Mouse (Mus musculus) midbrain, embryonic 15.5 days (tissue): ENCODE measurements at regions not wholly inside any gene's neighbourhood (a gene's known extent, or its start where the extent isn't known, plus 50 kb on each side); places are given as distances from the start of the nearest gene placed in this dataset.

ENCODE experiments used
- ATAC-seq: fragments of 200-750 bp; cut with Nextera tagmentation; replicated peaks from 2 replicates; pipeline ENCODE4 v1.8.0; 2017; ENCODE audit warnings: moderate TSS enrichment
- H3K27ac ChIP-seq: fragments of 300-500 bp; sonication (generic); 2 replicates; pipeline ENCODE4 v1.5.1; 2015; ENCODE audit warnings: mild to moderate bottlenecking, inconsistent platforms
- H3K27me3 ChIP-seq: fragments of 300-500 bp; sonication (generic); replicated peaks from 2 replicates; pipeline ENCODE4 v1.6.1; 2015; ENCODE audit warnings: inconsistent platforms
- H3K36me3 ChIP-seq: fragments of 300-500 bp; sonication (generic); replicated peaks from 2 replicates; pipeline ENCODE4 v1.6.1; 2015; ENCODE audit warnings: inconsistent platforms
- H3K4me1 ChIP-seq: fragments of 300-500 bp; sonication (generic); 2 replicates; pipeline ENCODE4 v1.6.1; 2015; ENCODE audit warnings: inconsistent platforms
- H3K4me2 ChIP-seq: fragments of 300-500 bp; sonication (generic); 2 replicates; pipeline ENCODE4 v1.6.1; 2015; ENCODE audit warnings: inconsistent platforms, mild to moderate bottlenecking, moderate library complexity
- H3K4me3 ChIP-seq: fragments of 300-500 bp; sonication (generic); 2 replicates; pipeline ENCODE4 v1.5.1; 2015; ENCODE audit warnings: mild to moderate bottlenecking, inconsistent platforms
- H3K9ac ChIP-seq: fragments of 300-500 bp; sonication (generic); 2 replicates; pipeline ENCODE4 v1.6.1; 2015; ENCODE audit warnings: mild to moderate bottlenecking, inconsistent platforms
- H3K9me3 ChIP-seq: fragments of 300-500 bp; sonication (generic); 2 replicates; pipeline ENCODE4 v1.6.1; 2016; ENCODE audit warnings: inconsistent platforms
- WGBS: fragments of 180-500 bp; shearing (Covaris S2); methylation state at CpG from one replicate; pipeline ENCODE4 v1.1.7; 2015; ENCODE audit warnings: mixed read lengths; 5-methylcytosine and 5-hydroxymethylcytosine counted together

DNA sequence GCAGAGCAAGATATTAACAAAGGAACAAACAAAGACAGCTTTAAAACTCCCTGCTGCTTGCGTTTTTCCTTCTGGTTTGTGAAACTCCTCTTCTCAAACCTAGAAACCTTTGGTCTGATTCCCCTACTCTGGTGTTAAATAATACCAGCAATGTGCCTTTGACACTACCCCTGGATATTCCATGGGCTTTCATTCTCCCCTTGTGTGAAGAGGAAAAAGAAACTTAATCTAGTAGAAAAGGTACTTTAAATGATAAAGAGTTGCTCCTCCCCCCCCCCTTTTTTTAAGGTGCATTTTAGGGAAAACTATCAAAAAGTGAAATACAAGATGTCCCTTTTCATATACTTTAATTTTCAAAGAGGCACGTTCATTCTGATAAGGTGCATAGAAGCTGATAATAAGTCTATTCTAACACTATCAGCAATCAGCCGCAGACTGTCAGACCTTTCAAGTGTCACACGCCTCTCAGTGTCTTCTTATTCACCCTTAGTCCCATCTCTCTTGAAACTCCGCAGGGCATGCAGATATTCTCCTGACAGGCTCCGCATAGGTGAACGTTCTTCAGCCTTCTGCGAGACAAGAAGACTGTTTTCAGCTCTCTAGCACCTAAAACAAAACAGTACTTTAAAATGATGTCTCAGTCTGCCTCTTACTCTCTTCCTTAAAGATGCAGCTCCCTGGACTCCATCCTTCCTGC is 657.5 kb downstream of the Car8 start:
- H3K27me3 ChIP-seq: no peaks in the 10 kb centered on the region
- H3K36me3 ChIP-seq: no peaks in the 10 kb centered on the region
- peak overlapping the region; percentile 81 for H3K27ac ChIP-seq
- WGBS: 9% methylated on average over 8 of the region's 8 CpGs
- H3K4me1 ChIP-seq: peaks cover 18% of the 10 kb centered on the region
- H3K9me3 ChIP-seq: no peaks in the 10 kb centered on the region
- peak; percentile 59 for ATAC-seq
- no peak overlapping the region for H3K9ac ChIP-seq
- H3K4me2 ChIP-seq: peak overlapping the region; percentile 7; the same call in 1 of the 2 replicates
- no peak overlapping the region for H3K4me3 ChIP-seq

DNA sequence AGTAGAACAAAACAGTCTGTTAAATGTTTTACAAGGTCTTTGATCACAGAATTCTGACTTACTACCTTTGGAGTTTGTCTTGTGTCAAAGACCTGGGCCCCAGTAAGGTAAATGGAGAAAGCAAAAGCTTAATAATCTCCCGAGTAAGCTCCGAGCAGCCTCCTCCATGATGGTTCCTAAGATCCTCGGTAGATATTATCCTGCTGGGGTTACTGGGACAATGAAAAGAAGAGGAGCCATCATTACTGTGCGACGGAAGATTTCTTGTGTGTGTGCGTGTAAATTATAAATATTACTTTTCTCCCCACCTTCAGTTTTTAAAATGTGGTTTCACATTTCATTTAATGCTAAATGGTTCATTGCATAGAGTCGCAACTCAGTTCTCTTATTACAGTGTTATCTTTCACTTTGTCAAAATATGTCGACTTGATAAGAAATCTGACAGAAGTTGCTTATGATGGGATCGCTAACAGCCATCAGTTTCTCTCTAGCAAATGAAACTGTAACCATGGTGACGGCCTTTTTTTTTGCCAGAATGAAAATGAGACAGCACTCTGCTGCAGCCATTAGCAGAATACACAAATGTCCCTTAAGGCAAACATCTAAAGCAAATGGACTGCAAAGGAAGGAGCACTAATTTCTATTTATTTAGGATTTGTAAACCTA is 658.2 kb downstream of the Car8 start:
- ATAC-seq: peak; percentile 84
- Histone ChIP-seq H3K27ac (peak overlapping the region; percentile 81), H3K4me2 (peak overlapping the region; percentile 7; the same call in 1 of the 2 replicates), H3K4me1 (peaks cover 18% of the 10 kb centered on the region), H3K36me3 (no peaks in the 10 kb centered on the region), H3K27me3 (no peaks in the 10 kb centered on the region), H3K9ac (no peak overlapping the region), H3K9me3 (no peaks in the 10 kb centered on the region), H3K4me3 (no peak overlapping the region)
- WGBS: 39% methylated on average over 10 of the region's 10 CpGs

DNA sequence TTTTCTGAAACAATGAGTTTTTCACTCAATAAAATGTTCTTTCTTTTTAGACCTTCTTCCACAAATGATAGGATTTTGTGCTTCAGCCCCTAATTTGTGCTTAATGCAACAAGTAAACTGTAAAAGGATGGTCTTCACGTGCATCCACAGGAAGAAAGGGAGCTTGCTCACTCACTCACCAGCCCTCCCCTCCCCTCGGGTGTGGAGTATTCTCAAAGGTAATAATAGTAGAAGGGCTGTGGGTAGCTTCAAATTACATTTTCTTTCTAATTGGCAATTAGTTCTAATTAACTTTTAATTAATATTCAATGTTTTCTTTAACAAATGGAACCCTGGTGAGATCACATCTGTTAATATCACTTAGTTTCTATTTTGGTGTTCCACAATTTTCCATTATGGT is 664.8 kb downstream of the Car8 start:
- no peaks in the 10 kb centered on the region for H3K27me3 ChIP-seq
- ATAC-seq: no peak
- H3K27ac ChIP-seq: no peak overlapping the region
- H3K9ac ChIP-seq: no peak overlapping the region
- no peaks in the 10 kb centered on the region for H3K36me3 ChIP-seq
- 43% methylated on average over 2 of the region's 2 CpGs for WGBS
- H3K4me2 ChIP-seq: no peak overlapping the region
- no peaks in the 10 kb centered on the region for H3K9me3 ChIP-seq
- no peak overlapping the region for H3K4me3 ChIP-seq
- no peaks in the 10 kb centered on the region for H3K4me1 ChIP-seq

DNA sequence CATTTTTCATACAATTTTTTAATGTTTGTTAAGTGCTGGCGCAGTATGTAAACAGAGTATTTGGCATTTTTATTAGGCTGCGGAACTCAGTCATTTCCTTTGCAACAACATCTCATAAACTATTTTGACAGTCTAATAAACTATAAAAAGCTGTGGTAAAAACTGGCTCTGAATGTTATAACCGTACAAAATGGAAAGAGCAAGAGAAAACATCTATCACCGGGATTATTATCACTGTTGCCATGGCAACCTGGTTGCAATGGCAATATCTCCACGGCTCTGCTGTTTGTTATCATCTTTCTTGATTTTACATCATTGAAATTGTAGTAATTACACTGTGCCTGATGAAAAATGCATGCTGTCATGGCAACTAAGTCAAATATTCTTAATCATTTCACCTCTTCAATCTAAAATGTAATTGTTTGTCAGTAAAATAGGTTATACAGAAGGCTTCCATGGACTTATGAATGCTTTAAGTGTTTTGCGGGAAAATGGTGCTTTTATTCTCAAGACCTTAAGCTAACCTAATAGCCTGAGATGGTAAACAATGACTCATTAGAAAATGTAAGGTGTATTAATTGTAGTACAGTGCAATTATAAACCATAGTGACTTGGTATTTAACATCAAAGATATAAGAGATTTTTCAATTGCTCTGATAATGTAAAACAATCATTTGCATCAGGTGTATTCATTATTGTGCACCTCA is 671.0 kb downstream of the Car8 start:
- peaks cover 7% of the 10 kb centered on the region; the same call in 1 of the 2 replicates for H3K4me1 ChIP-seq
- H3K27me3 ChIP-seq: no peaks in the 10 kb centered on the region
- WGBS: 40% methylated on average over 6 of the region's 6 CpGs
- peak overlapping the region; percentile 55; the same call in 1 of the 2 replicates for H3K27ac ChIP-seq
- H3K4me2 ChIP-seq: no peak overlapping the region
- H3K36me3 ChIP-seq: no peaks in the 10 kb centered on the region
- H3K9me3 ChIP-seq: no peaks in the 10 kb centered on the region
- no peak overlapping the region for H3K4me3 ChIP-seq
- no peak overlapping the region for H3K9ac ChIP-seq
- ATAC-seq: peak; percentile 90

DNA sequence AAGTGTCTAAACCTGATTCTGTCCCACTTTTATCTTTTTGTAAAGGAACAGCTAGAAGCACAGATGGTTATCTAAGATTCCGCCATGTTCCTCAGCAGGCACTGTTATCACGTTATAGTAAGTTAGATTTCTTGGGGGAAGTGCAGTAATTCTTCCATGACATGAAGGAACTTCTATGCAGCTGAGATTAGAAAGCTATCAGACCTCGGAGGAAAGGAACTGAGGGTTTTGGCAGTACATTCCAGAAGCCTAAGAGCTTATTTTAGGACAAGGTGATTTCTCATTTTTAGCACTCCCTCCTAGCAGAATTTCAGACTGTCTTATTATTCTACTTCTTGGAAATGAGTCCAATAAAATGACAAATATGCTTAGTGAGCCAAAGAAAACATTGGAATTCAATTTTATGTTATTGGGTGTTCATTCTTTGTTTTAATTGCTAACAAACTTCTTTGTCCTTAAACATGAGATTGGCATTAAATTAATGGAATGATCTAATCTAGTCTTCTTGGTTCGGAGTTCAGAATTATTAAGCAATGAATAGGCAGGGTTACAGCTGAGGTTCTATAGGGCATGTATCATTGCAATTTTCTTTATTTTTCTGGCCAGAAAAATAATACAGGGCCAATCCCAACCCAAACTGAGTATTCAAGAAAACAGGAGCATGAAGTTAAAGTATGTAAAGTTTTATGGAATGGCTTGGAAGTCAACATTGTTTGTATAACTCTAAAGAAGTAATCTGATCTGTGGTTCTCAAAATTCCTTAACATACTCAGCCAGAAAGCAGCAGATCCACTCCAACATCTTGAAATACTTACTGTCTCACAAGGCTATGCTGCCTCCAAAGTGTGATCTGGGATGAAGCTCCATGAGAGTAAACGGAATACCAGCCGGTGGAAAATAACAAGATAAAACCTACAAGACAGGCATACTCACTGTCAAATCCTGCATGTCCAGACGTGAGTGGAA is 678.7 kb downstream of the Car8 start:
- WGBS: 81% methylated on average over 7 of the region's 7 CpGs
- Histone ChIP-seq H3K36me3 (no peaks in the 10 kb centered on the region), H3K27me3 (no peaks in the 10 kb centered on the region), H3K9ac (no peak overlapping the region), H3K4me2 (no peak overlapping the region), H3K4me3 (no peak overlapping the region), H3K27ac (no peak overlapping the region), H3K4me1 (no peaks in the 10 kb centered on the region), H3K9me3 (no peaks in the 10 kb centered on the region)
- ATAC-seq: no peak

DNA sequence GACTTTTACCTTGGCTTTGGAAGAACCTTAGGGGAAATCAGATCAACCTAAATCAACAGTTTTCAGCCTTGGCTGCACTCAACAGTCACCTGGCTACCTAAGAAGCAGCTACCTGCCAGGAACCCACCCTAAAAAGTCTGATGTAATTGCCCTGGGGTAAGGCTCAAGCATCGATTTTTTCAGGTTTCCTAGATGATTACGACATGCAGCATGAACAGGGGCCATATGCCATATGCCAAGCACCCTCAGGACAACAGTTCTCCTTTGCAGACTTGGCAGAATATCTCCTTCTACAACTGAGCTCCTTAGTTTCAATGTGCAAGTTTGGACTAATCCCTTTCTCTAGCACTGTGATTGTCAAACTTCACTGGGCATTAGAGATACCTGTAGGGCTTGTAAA is 680.1 kb downstream of the Car8 start:
- no peak for ATAC-seq
- H3K4me3 ChIP-seq: no peak overlapping the region
- no peaks in the 10 kb centered on the region for H3K4me1 ChIP-seq
- no peak overlapping the region for H3K27ac ChIP-seq
- no peaks in the 10 kb centered on the region for H3K36me3 ChIP-seq
- WGBS: 82% methylated on average over 2 of the region's 2 CpGs
- no peaks in the 10 kb centered on the region for H3K9me3 ChIP-seq
- H3K4me2 ChIP-seq: no peak overlapping the region
- H3K9ac ChIP-seq: no peak overlapping the region
- H3K27me3 ChIP-seq: no peaks in the 10 kb centered on the region

DNA sequence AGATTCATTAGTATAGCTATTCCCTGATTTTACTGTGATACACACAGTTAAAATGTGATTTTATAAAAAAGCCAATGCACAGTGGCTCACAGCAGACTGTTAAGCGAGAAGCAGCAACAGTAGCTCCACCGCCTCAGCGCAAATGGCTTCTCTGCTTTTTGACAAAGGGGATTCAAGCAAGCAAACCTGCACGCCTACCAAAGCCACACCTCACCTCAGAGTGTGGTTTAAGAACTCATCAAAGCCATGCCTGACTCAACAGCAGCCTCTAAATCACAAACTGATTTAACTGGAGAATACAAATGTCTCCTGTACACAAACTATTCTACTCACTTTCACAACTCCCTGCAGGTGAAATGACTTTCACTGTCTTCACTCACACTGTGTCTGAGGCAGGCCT is 704.5 kb downstream of the Car8 start:
- Histone ChIP-seq H3K9ac (no peak overlapping the region), H3K27me3 (no peaks in the 10 kb centered on the region), H3K36me3 (no peaks in the 10 kb centered on the region), H3K4me2 (no peak overlapping the region), H3K4me1 (no peaks in the 10 kb centered on the region), H3K9me3 (no peaks in the 10 kb centered on the region), H3K27ac (no peak overlapping the region), H3K4me3 (no peak overlapping the region)
- no peak for ATAC-seq
- WGBS: 86% methylated on average over 4 of the region's 4 CpGs

DNA sequence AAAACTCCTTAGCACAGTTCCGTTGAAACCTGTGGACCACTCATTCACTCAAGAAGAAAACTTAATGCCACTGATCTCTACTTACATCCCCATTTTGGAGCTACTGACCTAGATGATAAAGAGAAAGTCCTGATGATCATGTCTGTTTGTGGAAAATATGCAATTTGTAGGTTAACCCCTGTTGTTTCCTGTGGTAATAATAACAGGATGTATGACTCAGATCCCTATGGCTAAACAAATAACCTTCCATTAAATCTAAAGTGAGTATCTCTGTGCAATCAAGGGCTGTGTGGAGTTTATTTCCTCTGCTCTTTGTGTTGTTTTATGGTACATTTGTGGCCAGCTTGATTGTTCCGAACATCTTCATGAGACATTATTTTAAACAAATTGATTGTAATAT is 711.1 kb downstream of the Car8 start:
- no peaks in the 10 kb centered on the region for H3K4me1 ChIP-seq
- H3K4me3 ChIP-seq: no peak overlapping the region
- H3K9me3 ChIP-seq: no peaks in the 10 kb centered on the region
- no peaks in the 10 kb centered on the region for H3K27me3 ChIP-seq
- no peak overlapping the region for H3K27ac ChIP-seq
- H3K9ac ChIP-seq: no peak overlapping the region
- ATAC-seq: no peak
- no peaks in the 10 kb centered on the region for H3K36me3 ChIP-seq
- WGBS: 91% methylated on average over 2 of the region's 2 CpGs
- H3K4me2 ChIP-seq: no peak overlapping the region

DNA sequence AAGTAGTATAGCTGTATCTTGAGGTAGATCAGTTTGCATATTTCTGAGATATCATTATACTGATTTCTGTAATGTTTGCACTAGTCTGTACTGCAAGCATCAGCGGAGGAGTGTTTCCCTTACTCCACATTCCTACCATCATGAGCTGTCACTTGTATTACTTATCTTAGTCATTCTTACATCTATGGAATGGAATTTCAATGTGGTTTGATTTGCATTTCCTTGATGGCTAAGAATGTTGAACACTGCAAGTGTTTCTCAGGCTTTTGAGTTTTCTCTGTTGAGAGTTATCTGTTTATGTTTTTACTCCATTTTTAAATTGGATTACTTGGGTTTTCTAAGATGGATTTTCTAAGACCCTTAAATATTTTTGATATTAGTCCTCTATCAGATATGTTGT is 725.8 kb downstream of the Car8 start:
- H3K4me2 ChIP-seq: no peak overlapping the region
- H3K27ac ChIP-seq: no peak overlapping the region
- WGBS: 88% methylated on average over 1 of the region's 1 CpGs
- H3K4me3 ChIP-seq: no peak overlapping the region
- H3K27me3 ChIP-seq: no peaks in the 10 kb centered on the region
- H3K36me3 ChIP-seq: no peaks in the 10 kb centered on the region
- H3K4me1 ChIP-seq: no peaks in the 10 kb centered on the region
- no peak overlapping the region for H3K9ac ChIP-seq
- ATAC-seq: no peak
- no peaks in the 10 kb centered on the region for H3K9me3 ChIP-seq

DNA sequence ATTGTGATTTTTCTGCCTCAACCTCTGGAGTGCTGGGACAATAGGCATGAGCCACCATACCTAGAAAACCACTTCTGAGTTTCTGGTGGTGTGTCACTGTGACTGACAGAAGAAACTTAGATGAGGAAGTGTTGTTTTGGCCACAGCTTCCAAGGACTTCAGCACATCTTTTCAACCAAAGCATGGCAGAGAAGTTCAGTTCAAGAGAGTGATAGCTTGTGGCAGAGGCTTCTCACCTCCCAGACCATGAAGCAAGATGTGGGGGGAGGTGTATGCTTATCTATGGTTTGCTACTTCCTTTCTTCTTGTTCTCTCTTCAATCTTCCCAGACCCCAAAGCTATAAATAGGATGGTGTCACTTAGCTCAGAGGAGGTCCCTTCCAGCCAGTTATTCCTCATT is 753.3 kb downstream of the Car8 start:
- Histone ChIP-seq H3K27ac (no peak overlapping the region), H3K27me3 (no peaks in the 10 kb centered on the region), H3K36me3 (no peaks in the 10 kb centered on the region), H3K4me2 (no peak overlapping the region), H3K9me3 (no peaks in the 10 kb centered on the region), H3K4me1 (no peaks in the 10 kb centered on the region), H3K9ac (no peak overlapping the region), H3K4me3 (no peak overlapping the region)
- no peak for ATAC-seq

DNA sequence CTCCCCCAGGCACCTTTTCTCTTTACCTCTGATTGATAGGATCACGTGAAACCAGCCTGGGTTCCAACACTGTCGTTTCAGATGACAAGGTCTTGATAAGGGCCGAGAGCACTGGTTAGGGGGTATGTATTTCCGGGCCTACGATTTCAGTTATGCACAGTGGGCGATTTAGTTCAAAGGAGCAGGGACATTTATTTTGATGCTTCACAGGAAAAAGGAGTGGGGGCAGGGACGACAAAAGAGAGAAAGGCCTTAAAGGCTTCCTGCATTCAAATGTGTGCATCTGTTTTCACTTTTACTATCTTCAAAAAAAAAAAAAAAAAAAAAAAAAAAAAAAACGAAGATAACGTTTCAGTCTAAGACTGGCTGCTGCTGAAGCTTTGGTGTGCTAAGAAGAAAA is 783.7 kb downstream of the Car8 start:
- Histone ChIP-seq H3K9me3 (no peaks in the 10 kb centered on the region), H3K27ac (no peak overlapping the region), H3K27me3 (no peaks in the 10 kb centered on the region), H3K4me2 (no peak overlapping the region), H3K9ac (no peak overlapping the region), H3K4me1 (peaks cover 7% of the 10 kb centered on the region; the same call in 1 of the 2 replicates), H3K36me3 (no peaks in the 10 kb centered on the region), H3K4me3 (no peak overlapping the region)
- 19% methylated on average over 9 of the region's 9 CpGs for WGBS
- peak; percentile 78 for ATAC-seq

DNA sequence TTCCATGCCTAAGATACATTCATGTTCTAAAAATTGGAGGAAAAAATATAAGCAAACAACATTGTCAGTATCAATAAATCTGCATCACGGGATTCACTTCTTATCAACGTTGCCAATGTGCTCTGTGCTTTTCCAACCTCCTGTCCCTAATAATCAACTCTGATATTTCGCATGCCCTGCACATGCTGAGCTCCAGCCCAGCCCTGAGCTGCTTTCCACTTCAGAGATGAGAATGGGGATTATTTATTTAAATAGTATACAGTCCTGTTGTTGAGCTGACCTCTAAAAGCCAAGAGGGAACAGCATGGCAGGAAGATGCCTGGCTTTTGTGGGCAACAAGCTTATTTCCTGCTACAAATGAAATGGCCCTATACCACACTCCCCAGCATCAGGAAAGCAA is 786.2 kb downstream of the Car8 start:
- no peaks in the 10 kb centered on the region for H3K36me3 ChIP-seq
- no peak overlapping the region for H3K9ac ChIP-seq
- ATAC-seq: peak; percentile 59; the same call in 1 of the 2 replicates
- no peaks in the 10 kb centered on the region for H3K9me3 ChIP-seq
- H3K4me2 ChIP-seq: no peak overlapping the region
- no peaks in the 10 kb centered on the region for H3K27me3 ChIP-seq
- H3K4me1 ChIP-seq: peaks cover 7% of the 10 kb centered on the region; the same call in 1 of the 2 replicates
- no peak overlapping the region; the same call in 1 of the 2 replicates for H3K27ac ChIP-seq
- H3K4me3 ChIP-seq: no peak overlapping the region
- 51% methylated on average over 3 of the region's 3 CpGs for WGBS
